Mouse (Mus musculus) CH12.LX (cell line): Measurements from ENCODE around the gene Ski. TPM values are rescaled to one million over a fixed set of nuclear protein-coding genes. Genes with fewer than 3 reads are reported as not detected.

ENCODE experiments used
- DNase-seq: peaks from one replicate; pipeline ENCODE4 v3.0.0-alpha.2; 2013; ENCODE audit errors: extremely low read depth
- H3K27ac ChIP-seq: 2 replicates; pipeline ENCODE4 v1.5.1; 2012; ENCODE audit warnings: low read depth, mild to moderate bottlenecking, control low read depth, moderate library complexity; ENCODE audit not compliant: insufficient read depth
- H3K27me3 ChIP-seq: replicated peaks from 2 replicates; pipeline ENCODE3; 2012; ENCODE audit warnings: inconsistent platforms
- H3K36me3 ChIP-seq, 2 experiments: replicated peaks in 1 of 2; 2 replicates each; pipeline versions ENCODE3 to v1.6.1; 2012; ENCODE audit warnings: inconsistent platforms in 1 of 2, low read length in 1 of 2, mild to moderate bottlenecking in 1 of 2, mixed read lengths in 1 of 2, moderate library complexity in 1 of 2; ENCODE audit not compliant: control insufficient read depth in 1 of 2, insufficient read depth in 1 of 2
- H3K4me1 ChIP-seq, 2 experiments: 2 replicates each; pipeline ENCODE4 v1.6.1; 2012; ENCODE audit warnings: inconsistent platforms in 1 of 2, moderate library complexity in 1 of 2; ENCODE audit not compliant: insufficient read depth in 2 of 2, control insufficient read depth in 1 of 2
- H3K4me2 ChIP-seq: 2 replicates; pipeline ENCODE4 v1.6.1; 2012; ENCODE audit warnings: low read depth, mild to moderate bottlenecking, control low read depth; ENCODE audit not compliant: poor library complexity, insufficient read depth, severe bottlenecking
- H3K4me3 ChIP-seq, 3 experiments: fragments of 150-350 bp in 1 of 3; sonication (generic) in 1 of 3; replicated peaks in 1 of 3; 2 replicates each; pipeline versions ENCODE3 to v1.5.1; 2011 to 2012; ENCODE audit warnings: low read depth in 2 of 3, low read length in 2 of 3, mild to moderate bottlenecking in 2 of 3, moderate library complexity in 2 of 3, control low read depth in 1 of 3, improper control_type of control experiment in 1 of 3, inconsistent platforms in 1 of 3, mixed read lengths in 1 of 3; ENCODE audit not compliant: poor library complexity in 1 of 3
- H3K79me2 ChIP-seq: replicated peaks from 2 replicates; pipeline ENCODE4 v1.6.1; 2012; ENCODE audit warnings: mild to moderate bottlenecking, moderate library complexity; ENCODE audit not compliant: control insufficient read depth, poor library complexity, insufficient read depth, severe bottlenecking; ENCODE audit errors: extremely low read depth
- H3K9ac ChIP-seq: 2 replicates; pipeline ENCODE4 v1.6.1; 2012; ENCODE audit warnings: low read depth, mild to moderate bottlenecking, control low read depth, moderate library complexity; ENCODE audit not compliant: insufficient read depth
- H3K9me3 ChIP-seq: replicated peaks from 2 replicates; pipeline ENCODE3; 2012; ENCODE audit warnings: low read length, inconsistent platforms, mixed read lengths
- BHLHE40 ChIP-seq: IDR thresholded peaks from 2 replicates; pipeline ENCODE4 v1.6.1; 2011; ENCODE audit warnings: mild to moderate bottlenecking, low read depth, low read length, improper control_type of control experiment
- CHD1 ChIP-seq: IDR thresholded peaks from 2 replicates; pipeline ENCODE4 v1.6.1; 2012; ENCODE audit warnings: low read depth, low read length, improper control_type of control experiment, inconsistent platforms
- CHD2 ChIP-seq: IDR thresholded peaks from 2 replicates; pipeline ENCODE4 v1.6.1; 2011; ENCODE audit warnings: low read length, improper control_type of control experiment
- CTCF ChIP-seq, 2 experiments: IDR thresholded peaks in 1 of 2; conservative IDR thresholded peaks in 1 of 2; 2 replicates each; pipeline ENCODE4 v1.5.1; 2011 to 2012; ENCODE audit warnings: low read depth in 2 of 2, low read length in 2 of 2, improper control_type of control experiment in 1 of 2, inconsistent platforms in 1 of 2, mild to moderate bottlenecking in 1 of 2, moderate library complexity in 1 of 2
- E2F4 ChIP-seq: IDR thresholded peaks from 2 replicates; pipeline ENCODE4 v1.6.1; 2011; ENCODE audit warnings: low read depth, low read length, improper control_type of control experiment; ENCODE audit not compliant: insufficient replicate concordance
- ELF1 ChIP-seq: IDR thresholded peaks from 2 replicates; pipeline ENCODE4 v1.6.1; 2014; ENCODE audit warnings: low read depth, mild to moderate bottlenecking, inconsistent platforms, low read length, improper control_type of control experiment
- EP300 ChIP-seq: IDR thresholded peaks from 2 replicates; pipeline ENCODE4 v1.6.1; 2011; ENCODE audit warnings: low read length, improper control_type of control experiment
- ETS1 ChIP-seq: conservative IDR thresholded peaks from 2 replicates; pipeline ENCODE4 v1.6.1; 2012; ENCODE audit warnings: low read depth, mild to moderate bottlenecking, inconsistent platforms, low read length, improper control_type of control experiment, moderate library complexity
- GABPA ChIP-seq: IDR thresholded peaks from 2 replicates; pipeline ENCODE4 v1.6.1; 2012; ENCODE audit warnings: low read depth, low read length, improper control_type of control experiment, inconsistent platforms; ENCODE audit not compliant: insufficient replicate concordance
- HCFC1 ChIP-seq: IDR thresholded peaks from 2 replicates; pipeline ENCODE4 v1.6.1; 2012; ENCODE audit warnings: low read depth, mild to moderate bottlenecking, inconsistent platforms, low read length, improper control_type of control experiment
- IRF4 ChIP-seq: IDR thresholded peaks from 2 replicates; pipeline ENCODE4 v1.6.1; 2014; ENCODE audit warnings: low read depth, mild to moderate bottlenecking, inconsistent platforms, low read length, improper control_type of control experiment
- JUN ChIP-seq: IDR thresholded peaks from 2 replicates; pipeline ENCODE4 v1.6.1; 2011; ENCODE audit warnings: low read depth, mild to moderate bottlenecking, low read length, improper control_type of control experiment, moderate library complexity; ENCODE audit not compliant: insufficient read depth
- JUND ChIP-seq: conservative IDR thresholded peaks from 2 replicates; pipeline ENCODE4 v1.6.1; 2011; ENCODE audit warnings: low read depth, low read length, improper control_type of control experiment
- KAT2A ChIP-seq: IDR thresholded peaks from 2 replicates; pipeline ENCODE4 v1.6.1; 2012; ENCODE audit warnings: low read length, improper control_type of control experiment, inconsistent platforms; ENCODE audit not compliant: insufficient replicate concordance
- MAFK ChIP-seq: IDR thresholded peaks from 2 replicates; pipeline ENCODE4 v1.6.1; 2011; ENCODE audit warnings: low read length, improper control_type of control experiment; ENCODE audit not compliant: insufficient replicate concordance
- MAX ChIP-seq: IDR thresholded peaks from 2 replicates; pipeline ENCODE4 v1.6.1; 2011; ENCODE audit warnings: low read length, improper control_type of control experiment
- MAZ ChIP-seq: IDR thresholded peaks from 2 replicates; pipeline ENCODE4 v1.6.1; 2012; ENCODE audit warnings: low read depth, mild to moderate bottlenecking, inconsistent platforms, low read length, improper control_type of control experiment, moderate library complexity
- MEF2A ChIP-seq: IDR thresholded peaks from 2 replicates; pipeline ENCODE4 v1.6.1; 2014; ENCODE audit warnings: low read depth, mild to moderate bottlenecking, inconsistent platforms, low read length, improper control_type of control experiment, borderline replicate concordance
- MXI1 ChIP-seq: IDR thresholded peaks from 2 replicates; pipeline ENCODE4 v1.6.1; 2011; ENCODE audit warnings: mild to moderate bottlenecking, low read depth, low read length, improper control_type of control experiment
- MYC ChIP-seq: IDR thresholded peaks from 2 replicates; pipeline ENCODE4 v1.6.1; 2011; ENCODE audit warnings: low read depth, mild to moderate bottlenecking, improper control_type of control experiment, low read length
- NELFE ChIP-seq: IDR thresholded peaks from 2 replicates; pipeline ENCODE4 v1.6.1; 2011; ENCODE audit warnings: low read depth, low read length, improper control_type of control experiment
- NRF1 ChIP-seq: IDR thresholded peaks from 2 replicates; pipeline ENCODE4 v1.6.1; 2014; ENCODE audit warnings: low read depth, mild to moderate bottlenecking, inconsistent platforms, low read length, improper control_type of control experiment, moderate library complexity
- PAX5 ChIP-seq: IDR thresholded peaks from 2 replicates; pipeline ENCODE4 v1.6.1; 2012; ENCODE audit warnings: low read length, inconsistent platforms, mixed read lengths
- POLR2A ChIP-seq: IDR thresholded peaks from 2 replicates; pipeline ENCODE4 v1.6.1; 2011; ENCODE audit warnings: low read depth, mild to moderate bottlenecking, improper control_type of control experiment, low read length
- POLR2AphosphoS2 ChIP-seq: IDR thresholded peaks from 2 replicates; pipeline ENCODE4 v1.6.1; 2011; ENCODE audit warnings: low read depth, low read length, improper control_type of control experiment
- RAD21 ChIP-seq: IDR thresholded peaks from 2 replicates; pipeline ENCODE4 v1.6.1; 2011; ENCODE audit warnings: low read depth, mild to moderate bottlenecking, low read length, improper control_type of control experiment, moderate library complexity
- RCOR1 ChIP-seq: conservative IDR thresholded peaks from 2 replicates; pipeline ENCODE4 v1.6.1; 2012; ENCODE audit warnings: low read depth, mild to moderate bottlenecking, inconsistent platforms, low read length, improper control_type of control experiment
- SIN3A ChIP-seq: IDR thresholded peaks from 2 replicates; pipeline ENCODE4 v1.6.1; 2012; ENCODE audit warnings: low read length, improper control_type of control experiment, inconsistent platforms
- SMC3 ChIP-seq: IDR thresholded peaks from 2 replicates; pipeline ENCODE4 v1.6.1; 2011; ENCODE audit warnings: low read depth, low read length, improper control_type of control experiment
- TBP ChIP-seq: conservative IDR thresholded peaks from 2 replicates; pipeline ENCODE4 v1.6.1; 2011; ENCODE audit warnings: low read depth, low read length, improper control_type of control experiment
- TCF12 ChIP-seq: IDR thresholded peaks from 2 replicates; pipeline ENCODE4 v1.6.1; 2014; ENCODE audit warnings: low read depth, mild to moderate bottlenecking, inconsistent platforms, low read length, improper control_type of control experiment
- UBTF ChIP-seq: IDR thresholded peaks from 2 replicates; pipeline ENCODE4 v1.6.1; 2012; ENCODE audit warnings: low read depth, mild to moderate bottlenecking, inconsistent platforms, low read length, improper control_type of control experiment, moderate library complexity
- USF1 ChIP-seq: IDR thresholded peaks from 2 replicates; pipeline ENCODE4 v1.6.1; 2014; ENCODE audit warnings: low read depth, mild to moderate bottlenecking, inconsistent platforms, low read length, improper control_type of control experiment
- USF2 ChIP-seq: conservative IDR thresholded peaks from 2 replicates; pipeline ENCODE4 v1.6.1; 2011; ENCODE audit warnings: low read depth, low read length, improper control_type of control experiment
- ZC3H11A ChIP-seq: IDR thresholded peaks from 2 replicates; pipeline ENCODE4 v1.6.1; 2012; ENCODE audit warnings: low read depth, mild to moderate bottlenecking, inconsistent platforms, low read length, improper control_type of control experiment
- ZKSCAN1 ChIP-seq: IDR thresholded peaks from 2 replicates; pipeline ENCODE4 v1.6.1; 2012; ENCODE audit warnings: low read depth, inconsistent platforms, low read length, improper control_type of control experiment, borderline replicate concordance
- ZMIZ1 ChIP-seq: IDR thresholded peaks from 2 replicates; pipeline ENCODE4 v1.6.1; 2012; ENCODE audit warnings: low read depth, mild to moderate bottlenecking, inconsistent platforms, low read length, improper control_type of control experiment
- ZNF384 ChIP-seq: IDR thresholded peaks from 2 replicates; pipeline ENCODE4 v1.6.1; 2012; ENCODE audit warnings: low read depth, low read length, improper control_type of control experiment, inconsistent platforms
- dilution Hi-C: fragments of 300-500 bp; cut with MboI; formaldehyde crosslinking; loops from 2 replicates; pipeline ENCODE4 v1.14.3; 2020; ENCODE audit warnings: low sequenced_read_pairs; ENCODE audit not compliant: extremely low pct_unique_long_range_greater_than_20kb, extremely low pct_ligation_motif_present
- in situ Hi-C: fragments of 300-500 bp; cut with MboI; formaldehyde crosslinking; loops from 3 replicates; pipeline ENCODE4 v1.14.3; 2019; ENCODE audit warnings: low sequenced_read_pairs, low pct_ligation_motif_present, low pct_unique_long_range_greater_than_20kb, mixed read lengths
- polyA plus RNA-seq: library from polyadenylated mRNA; unstranded; fragments of >175 nt; gene quantifications from 2 replicates; pipeline ENCODE4 v1.2.1, GENCODE M21; 2012; ENCODE audit warnings: low read depth; ENCODE audit not compliant: insufficient read length
- total RNA-seq, 2 experiments: library from RNA; depleted of rRNA; stranded (reverse); fragments of 300-350 nt in 1 of 2; fragments of >200 nt in 1 of 2; gene quantifications; 2 replicates each; pipeline ENCODE4 v1.2.3; 2012 to 2014

Gene Ski
- total and polyA plus RNA-seq, 3 experiments: 4.1 to 17.9 (median 10.1) TPM

- Histone ChIP-seq H3K4me3 (peak overlapping the region in 1 of 3 experiments; percentile 5), H3K9ac (no peak overlapping the region), H3K27ac (peak overlapping the region; percentile 72), H3K9me3 (peaks cover 4% of the 10 kb centered on the region), H3K27me3 (no peaks in the 10 kb centered on the region), H3K4me2 (no peak overlapping the region), H3K36me3 (peaks cover 0 to 54% of the 10 kb centered on the region in 2 experiments), H3K4me1 (peaks cover 19 to 26% of the 10 kb centered on the region in 2 experiments), H3K79me2 (no peaks in the 10 kb centered on the region)
- dilution Hi-C loops: no loop called here
- TF ChIP-seq USF2: no peak
- TF ChIP-seq USF1: no peak
- TF ChIP-seq RCOR1: no peak
- no peak for TF ChIP-seq POLR2AphosphoS2
- no peak for TF ChIP-seq MEF2A
- TF ChIP-seq MYC: no peak
- TF ChIP-seq ZC3H11A: no peak
- TF ChIP-seq EP300: 0 out of 2 replicates have a peak, but pooled peaks have one; percentile 11
- TF ChIP-seq POLR2A: no peak
- no peak for TF ChIP-seq UBTF
- TF ChIP-seq CHD2: no peak
- TF ChIP-seq TBP: no peak
- TF ChIP-seq SIN3A: no peak
- no peak for TF ChIP-seq ZMIZ1
- TF ChIP-seq ELF1: peak; percentile 51; the same call in 1 of the 2 replicates
- 0 out of 2 replicates have a peak, but pooled peaks have one; percentile 51 for TF ChIP-seq MAZ
- TF ChIP-seq NRF1: no peak
- TF ChIP-seq JUN: no peak
- no peak for TF ChIP-seq KAT2A
- no peak for TF ChIP-seq SMC3
- TF ChIP-seq ZKSCAN1: no peak
- TF ChIP-seq BHLHE40: peak; percentile 35; the same call in 1 of the 2 replicates
- TF ChIP-seq HCFC1: no peak
- no peak for TF ChIP-seq ZNF384
- peak; percentile 86; the same call in 1 of the 2 replicates for TF ChIP-seq CHD1
- no peak for TF ChIP-seq RAD21
- no peak for TF ChIP-seq MAFK
- no peak for TF ChIP-seq MXI1
- TF ChIP-seq NELFE: 0 out of 2 replicates have a peak, but pooled peaks have one; percentile 7
- TF ChIP-seq E2F4: no peak
- no peak for TF ChIP-seq JUND
- peak; percentile 59; the same call in 1 of the 2 replicates for TF ChIP-seq TCF12
- peak; percentile 34; the same call in 1 of the 2 replicates for TF ChIP-seq IRF4
- no peak for TF ChIP-seq PAX5
- TF ChIP-seq GABPA: no peak
- TF ChIP-seq MAX: no peak
- 0 out of 2 replicates have a peak, but pooled peaks have one; percentile 10 for TF ChIP-seq ETS1
- TF ChIP-seq CTCF (conservative IDR thresholded peaks at IDR 0.05 in 1 of 2, IDR thresholded peaks at IDR 0.05 in 1 of 2; ENCODE audit: low read depth in 2 of 2, low read length in 2 of 2): no peak
- peak; percentile 24 for DNase-seq
- in situ Hi-C loops: no loop called here
These were observed 95.6 kb downstream of the Ski start for GRCm38 (mm10) chr4:155126602-155127372.
